Mouse (Mus musculus) MEL (cell line): Measurements from ENCODE around the gene Gm10188. TPM values are rescaled to one million over a fixed set of nuclear protein-coding genes. Genes with fewer than 3 reads are reported as not detected.

ENCODE experiments used
- DNase-seq: peaks from one replicate; pipeline ENCODE4 v3.0.0; 2011; ENCODE audit warnings: low read depth, low spot score
- H3K27ac ChIP-seq: 2 replicates; pipeline ENCODE4 v1.5.1; 2012; ENCODE audit warnings: low read depth, mild to moderate bottlenecking, control low read depth, low read length, moderate library complexity; ENCODE audit not compliant: control insufficient read depth
- H3K27me3 ChIP-seq, 2 experiments: fragments of 150-350 bp in 1 of 2; sonication (generic) in 1 of 2; 2 replicates each; pipeline ENCODE4 v1.6.1; 2012; ENCODE audit warnings: low read length in 2 of 2, mild to moderate bottlenecking in 2 of 2, improper control_type of control experiment in 1 of 2, moderate library complexity in 1 of 2; ENCODE audit not compliant: insufficient read depth in 2 of 2, control insufficient read depth in 1 of 2
- H3K36me3 ChIP-seq, 2 experiments: 2 replicates each; pipeline ENCODE4 v1.6.1; 2012 to 2014; ENCODE audit warnings: low read length in 2 of 2, improper control_type of control experiment in 1 of 2, inconsistent platforms in 1 of 2, mild to moderate bottlenecking in 1 of 2; ENCODE audit not compliant: insufficient read depth in 2 of 2, control insufficient read depth in 1 of 2
- H3K4me1 ChIP-seq, 2 experiments: fragments of 150-350 bp in 1 of 2; sonication (generic) in 1 of 2; 2 replicates each; pipeline ENCODE4 v1.6.1; 2012; ENCODE audit warnings: low read length in 2 of 2, improper control_type of control experiment in 1 of 2, mild to moderate bottlenecking in 1 of 2; ENCODE audit not compliant: insufficient read depth in 2 of 2, control insufficient read depth in 1 of 2
- H3K4me3 ChIP-seq, 2 experiments: fragments of 150-350 bp in 1 of 2; sonication (generic) in 1 of 2; 2 replicates each; pipeline ENCODE4 v1.5.1; 2012; ENCODE audit warnings: low read depth in 2 of 2, low read length in 2 of 2, mild to moderate bottlenecking in 2 of 2, moderate library complexity in 2 of 2, control low read depth in 1 of 2, improper control_type of control experiment in 1 of 2; ENCODE audit not compliant: control insufficient read depth in 1 of 2, insufficient read depth in 1 of 2
- H3K79me2 ChIP-seq: 2 replicates; pipeline ENCODE4 v1.6.1; 2012; ENCODE audit warnings: mild to moderate bottlenecking, low read length, moderate library complexity; ENCODE audit not compliant: control insufficient read depth, poor library complexity, insufficient read depth
- H3K9ac ChIP-seq: 2 replicates; pipeline ENCODE4 v1.6.1; 2012; ENCODE audit warnings: low read depth, mild to moderate bottlenecking, control low read depth, low read length, moderate library complexity; ENCODE audit not compliant: control insufficient read depth, poor library complexity, severe bottlenecking
- H3K9me3 ChIP-seq: fragments of 150-350 bp; sonication (generic); replicated peaks from 2 replicates; pipeline ENCODE4 v1.6.1; 2012; ENCODE audit warnings: mild to moderate bottlenecking, low read length, improper control_type of control experiment, moderate library complexity; ENCODE audit not compliant: insufficient read depth
- CHD1 ChIP-seq: IDR thresholded peaks from 2 replicates; pipeline ENCODE4 v1.6.1; 2012; ENCODE audit warnings: low read depth, mild to moderate bottlenecking, inconsistent platforms, low read length, improper control_type of control experiment
- GABPA ChIP-seq: IDR thresholded peaks from 2 replicates; pipeline ENCODE4 v1.6.1; 2012; ENCODE audit warnings: low read depth, mild to moderate bottlenecking, inconsistent platforms, low read length, improper control_type of control experiment, moderate library complexity
- GATA1 ChIP-seq: IDR thresholded peaks from 2 replicates; pipeline ENCODE4 v1.6.1; 2011; ENCODE audit warnings: low read depth, low read length, improper control_type of control experiment
- JUND ChIP-seq: IDR thresholded peaks from 2 replicates; pipeline ENCODE4 v1.6.1; 2011; ENCODE audit warnings: low read depth, mild to moderate bottlenecking, improper control_type of control experiment, low read length
- KAT2A ChIP-seq: conservative IDR thresholded peaks from 2 replicates; pipeline ENCODE4 v1.6.1; 2012; ENCODE audit warnings: low read depth, low read length, improper control_type of control experiment, inconsistent platforms
- MEF2A ChIP-seq: IDR thresholded peaks from 2 replicates; pipeline ENCODE4 v1.6.1; 2014; ENCODE audit warnings: low read depth, mild to moderate bottlenecking, inconsistent platforms, low read length, improper control_type of control experiment; ENCODE audit not compliant: poor library complexity, insufficient replicate concordance, severe bottlenecking; ENCODE audit errors: extremely low read depth
- MYC ChIP-seq: IDR thresholded peaks from 2 replicates; pipeline ENCODE4 v1.6.1; 2011; ENCODE audit warnings: low read depth, mild to moderate bottlenecking, low read length, improper control_type of control experiment, moderate library complexity
- NELFE ChIP-seq: IDR thresholded peaks from 2 replicates; pipeline ENCODE4 v1.6.1; 2011; ENCODE audit warnings: low read depth, low read length, improper control_type of control experiment
- NRF1 ChIP-seq: IDR thresholded peaks from 2 replicates; pipeline ENCODE4 v1.6.1; 2014; ENCODE audit warnings: low read depth, mild to moderate bottlenecking, inconsistent platforms, low read length, improper control_type of control experiment, moderate library complexity; ENCODE audit not compliant: poor library complexity, insufficient read depth, severe bottlenecking
- POLR2A ChIP-seq, 2 experiments: IDR thresholded peaks; 2 replicates each; pipeline ENCODE4 v1.6.1; 2011 to 2012; ENCODE audit warnings: low read length in 2 of 2, mild to moderate bottlenecking in 2 of 2, control low read depth in 1 of 2, improper control_type of control experiment in 1 of 2, low read depth in 1 of 2, moderate library complexity in 1 of 2; ENCODE audit not compliant: control insufficient read depth in 1 of 2, insufficient read depth in 1 of 2, poor library complexity in 1 of 2
- POLR2AphosphoS2 ChIP-seq: IDR thresholded peaks from 2 replicates; pipeline ENCODE4 v1.6.1; 2011; ENCODE audit warnings: low read length, improper control_type of control experiment
- RAD21 ChIP-seq: IDR thresholded peaks from 2 replicates; pipeline ENCODE4 v1.6.1; 2011; ENCODE audit warnings: mild to moderate bottlenecking, low read depth, low read length, improper control_type of control experiment
- RCOR1 ChIP-seq: IDR thresholded peaks from 2 replicates; pipeline ENCODE4 v1.6.1; 2012; ENCODE audit warnings: low read depth, mild to moderate bottlenecking, inconsistent platforms, low read length, improper control_type of control experiment
- SIN3A ChIP-seq: IDR thresholded peaks from 2 replicates; pipeline ENCODE4 v1.6.1; 2012; ENCODE audit warnings: low read length, improper control_type of control experiment, inconsistent platforms
- SMC3 ChIP-seq: IDR thresholded peaks from 2 replicates; pipeline ENCODE4 v1.6.1; 2011; ENCODE audit warnings: low read depth, low read length, improper control_type of control experiment
- TAL1 ChIP-seq: IDR thresholded peaks from 2 replicates; pipeline ENCODE4 v1.6.1; 2012; ENCODE audit warnings: mild to moderate bottlenecking, inconsistent platforms, low read length, moderate library complexity, mixed read lengths
- TBP ChIP-seq: IDR thresholded peaks from 2 replicates; pipeline ENCODE4 v1.8.0; 2011; ENCODE audit warnings: low read depth, low read length, improper control_type of control experiment
- UBTF ChIP-seq: IDR thresholded peaks from 2 replicates; pipeline ENCODE4 v1.6.1; 2012; ENCODE audit warnings: low read depth, mild to moderate bottlenecking, inconsistent platforms, low read length, improper control_type of control experiment, moderate library complexity, borderline replicate concordance; ENCODE audit not compliant: insufficient read depth
- USF1 ChIP-seq: IDR thresholded peaks from 2 replicates; pipeline ENCODE4 v1.6.1; 2014; ENCODE audit warnings: low read depth, mild to moderate bottlenecking, inconsistent platforms, low read length, improper control_type of control experiment, moderate library complexity
- USF2 ChIP-seq, 2 experiments: IDR thresholded peaks; 2 replicates each; pipeline ENCODE4 v1.6.1; 2011 to 2012; ENCODE audit warnings: improper control_type of control experiment in 2 of 2, low read length in 2 of 2, borderline replicate concordance in 1 of 2, inconsistent platforms in 1 of 2, low read depth in 1 of 2, mild to moderate bottlenecking in 1 of 2; ENCODE audit not compliant: insufficient read depth in 1 of 2
- ZC3H11A ChIP-seq: IDR thresholded peaks from 2 replicates; pipeline ENCODE4 v1.6.1; 2012; ENCODE audit warnings: low read depth, mild to moderate bottlenecking, inconsistent platforms, low read length, improper control_type of control experiment
- ZKSCAN1 ChIP-seq: IDR thresholded peaks from 2 replicates; pipeline ENCODE4 v1.6.1; 2012; ENCODE audit warnings: low read depth, mild to moderate bottlenecking, inconsistent platforms, low read length, improper control_type of control experiment, moderate library complexity
- ZMIZ1 ChIP-seq: IDR thresholded peaks from 2 replicates; pipeline ENCODE4 v1.6.1; 2012; ENCODE audit warnings: low read depth, mild to moderate bottlenecking, inconsistent platforms, low read length, improper control_type of control experiment, moderate library complexity
- polyA plus RNA-seq, 2 experiments: library from polyadenylated mRNA; stranded (reverse) in 1 of 2; unstranded in 1 of 2; fragments of >175 nt in 1 of 2; fragments of >200 nt in 1 of 2; gene quantifications; 2 replicates each; pipeline versions ENCODE4 v1.2.1 to v1.2.4; 2012; ENCODE audit warnings: low replicate concordance in 2 of 2, low read depth in 1 of 2; ENCODE audit not compliant: insufficient read length in 2 of 2, insufficient read depth in 1 of 2, missing spikeins in 1 of 2
- total RNA-seq: library from RNA; depleted of rRNA; stranded (reverse); fragments of 300-350 nt; gene quantifications from 2 replicates; pipeline ENCODE4 v1.2.3, GENCODE M21; 2012

Gene Gm10188
- total and polyA plus RNA-seq, 3 experiments, result not detected

DNA sequence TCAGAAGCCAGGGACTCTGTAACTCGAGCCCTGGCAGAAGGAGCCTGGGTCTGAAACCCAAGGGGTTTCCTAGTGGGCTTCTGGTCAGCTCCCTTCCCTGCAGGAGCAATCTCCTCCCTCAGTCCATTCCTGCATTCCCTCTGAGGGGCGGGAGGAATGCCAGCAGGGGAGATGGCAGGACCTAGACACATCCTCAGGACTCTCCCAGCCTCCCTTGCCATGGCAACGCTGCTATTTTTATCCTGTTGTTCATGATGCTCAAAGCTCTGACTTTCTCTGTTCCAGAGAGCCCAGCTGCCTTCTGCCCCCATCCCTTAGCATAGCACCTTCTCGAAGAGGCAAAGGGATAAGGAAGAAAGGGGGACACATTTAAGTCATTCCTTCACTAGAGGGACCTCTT lies 21.4 kb downstream of the Gm10188 start:
- Histone ChIP-seq H3K4me3 (no peak overlapping the region), H3K9ac (no peak overlapping the region), H3K79me2 (no peaks in the 10 kb centered on the region), H3K36me3 (no peaks in the 10 kb centered on the region), H3K4me1 (no peaks in the 10 kb centered on the region), H3K27me3 (peaks cover 31 to 32% of the 10 kb centered on the region in 2 experiments), H3K9me3 (no peaks in the 10 kb centered on the region), H3K27ac (no peak overlapping the region)
- TF ChIP-seq KAT2A (no peak), ZMIZ1 (no peak), TAL1 (no peak), CHD1 (no peak), USF1 (no peak), USF2 (IDR thresholded peaks at IDR 0.05; ENCODE audit: borderline replicate concordance in 1 of 2, insufficient read depth in 1 of 2, low read depth in 1 of 2, low read length in 2 of 2) (no peak), RAD21 (no peak)
- DNase-seq, result no peak

GRCm38 (mm10) chr1:132206828-132207227 lies 22.7 kb downstream of the Gm10188 start:
- no peak for DNase-seq
- peaks cover 34 to 37% of the 10 kb centered on the region in 2 experiments for H3K27me3 ChIP-seq

GRCm38 (mm10) chr1:132205958-132206357 lies 23.6 kb downstream of the Gm10188 start:
- no peak for TF ChIP-seq RCOR1
- no peak for TF ChIP-seq SIN3A
- peaks cover 34 to 37% of the 10 kb centered on the region in 2 experiments for H3K27me3 ChIP-seq

More at GRCm38 (mm10) chr1:132206828-132207227, 22.7 kb downstream of the Gm10188 start:
- Histone ChIP-seq H3K27ac (no peak overlapping the region), H3K79me2 (no peaks in the 10 kb centered on the region), H3K4me1 (no peaks in the 10 kb centered on the region), H3K9ac (no peak overlapping the region), H3K9me3 (no peaks in the 10 kb centered on the region), H3K4me3 (no peak overlapping the region), H3K36me3 (no peaks in the 10 kb centered on the region)
- no peak for TF ChIP-seq TBP
- TF ChIP-seq USF2 (IDR thresholded peaks at IDR 0.05; ENCODE audit: borderline replicate concordance in 1 of 2, insufficient read depth in 1 of 2, low read depth in 1 of 2, low read length in 2 of 2), result no peak
- TF ChIP-seq JUND, result no peak
- TF ChIP-seq POLR2A (IDR thresholded peaks at IDR 0.05; ENCODE audit: control insufficient read depth in 1 of 2, insufficient read depth in 1 of 2, low read depth in 1 of 2, low read length in 2 of 2, poor library complexity in 1 of 2), result no peak
- no peak for TF ChIP-seq NRF1
- TF ChIP-seq SMC3, result no peak
- TF ChIP-seq TAL1, result no peak
- TF ChIP-seq GATA1, result no peak
- TF ChIP-seq MEF2A, result no peak
- no peak for TF ChIP-seq NELFE
- no peak for TF ChIP-seq KAT2A
- no peak for TF ChIP-seq MYC
- TF ChIP-seq POLR2AphosphoS2, result no peak
- no peak for TF ChIP-seq UBTF
- TF ChIP-seq ZC3H11A, result no peak
- TF ChIP-seq USF1, result no peak
- no peak for TF ChIP-seq RCOR1
- no peak for TF ChIP-seq ZKSCAN1
- no peak for TF ChIP-seq GABPA
- TF ChIP-seq CHD1, result no peak

More at GRCm38 (mm10) chr1:132205958-132206357, 23.6 kb downstream of the Gm10188 start:
- Histone ChIP-seq H3K36me3 (no peaks in the 10 kb centered on the region), H3K4me3 (no peak overlapping the region), H3K9me3 (no peaks in the 10 kb centered on the region), H3K27ac (no peak overlapping the region), H3K4me1 (no peaks in the 10 kb centered on the region), H3K9ac (no peak overlapping the region), H3K79me2 (no peaks in the 10 kb centered on the region)
- DNase-seq, result no peak
